Mouse (Mus musculus) erythroblast, embryonic 14.5 days (primary cell): ENCODE data around the gene Gm11168.
"Not testable (repeated sequence)": the region's sequence is repeated elsewhere in the genome, so short reads cannot be mapped to it uniquely, and the experiment has no call there.

Source experiments
- GATA1 ChIP-seq: IDR thresholded peaks from 2 replicates; pipeline ENCODE4 v1.6.1; 2012; ENCODE audit warnings: low read length, inconsistent platforms, mixed read lengths
- TAL1 ChIP-seq: IDR thresholded peaks from 3 replicates; pipeline ENCODE4 v1.6.1; 2012; ENCODE audit warnings: low read length, inconsistent platforms, mixed read lengths

DNA sequence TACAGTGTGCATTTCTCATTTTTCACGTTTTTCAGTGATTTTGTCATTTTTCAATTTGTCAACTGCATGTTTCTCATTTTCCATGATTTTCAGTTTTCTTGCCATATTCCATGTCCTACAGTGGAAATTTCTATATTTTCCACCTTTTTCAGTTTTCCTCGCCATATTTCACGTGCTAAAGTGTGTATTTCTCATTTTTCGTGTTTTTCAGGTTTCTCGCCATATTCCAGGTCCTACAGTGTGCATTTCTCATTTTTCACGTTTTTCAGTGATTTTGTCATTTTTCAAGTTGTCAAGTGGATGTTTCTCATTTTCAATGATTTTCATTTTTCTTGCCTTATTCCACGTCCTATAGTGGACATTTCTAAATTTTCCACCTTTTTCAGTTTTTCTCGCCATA lies 33.4 kb downstream of the Gm11168 start, which contains the start of gene Gm10715:
- not testable (repeated sequence) for TF ChIP-seq TAL1, GATA1
